Mouse (Mus musculus): ENCODE results near the gene Pcdh15. TPM values are rescaled to one million over a fixed set of nuclear protein-coding genes. Genes with fewer than 3 reads are reported as not detected.

Gene Pcdh15
- total and polyA plus RNA-seq, 3 experiments: not detected

- Histone ChIP-seq H3K27me3 (ENCODE audit: control insufficient read depth in 1 of 2, insufficient read depth in 2 of 2, low read length in 2 of 2) (no peaks in the 10 kb centered on the region), H3K79me2 (ENCODE audit: control insufficient read depth, insufficient read depth, low read length, poor library complexity) (no peaks in the 10 kb centered on the region), H3K27ac (ENCODE audit: control insufficient read depth, low read depth, low read length) (no peak overlapping the region), H3K9me3 (replicated peaks; ENCODE audit: insufficient read depth, low read length) (no peaks in the 10 kb centered on the region), H3K4me3 (ENCODE audit: control insufficient read depth in 1 of 2, insufficient read depth in 1 of 2, low read depth in 2 of 2, low read length in 2 of 2) (no peak overlapping the region), H3K4me1 (ENCODE audit: control insufficient read depth in 1 of 2, insufficient read depth in 2 of 2, low read length in 2 of 2) (no peaks in the 10 kb centered on the region), H3K36me3 (ENCODE audit: control insufficient read depth in 1 of 2, insufficient read depth in 2 of 2, low read length in 2 of 2) (no peaks in the 10 kb centered on the region), H3K9ac (ENCODE audit: control insufficient read depth, low read depth, low read length, poor library complexity, severe bottlenecking) (no peak overlapping the region)
- DNase-seq (ENCODE audit: low read depth, low spot score): no peak
- TF ChIP-seq NELFE (IDR thresholded peaks at IDR 0.05; ENCODE audit: low read depth, low read length): no peak
- no peak for TF ChIP-seq ZMIZ1 (IDR thresholded peaks at IDR 0.05; ENCODE audit: low read depth, low read length)
- TF ChIP-seq E2F4 (IDR thresholded peaks at IDR 0.05; ENCODE audit: borderline replicate concordance, low read depth, low read length): no peak
- TF ChIP-seq TAL1 (IDR thresholded peaks at IDR 0.05; ENCODE audit: low read length): no peak
- no peak for TF ChIP-seq MXI1 (IDR thresholded peaks at IDR 0.05; ENCODE audit: low read depth, low read length)
- no peak for TF ChIP-seq BHLHE40 (IDR thresholded peaks at IDR 0.05; ENCODE audit: borderline replicate concordance, low read depth, low read length)
- TF ChIP-seq MYC (IDR thresholded peaks at IDR 0.05; ENCODE audit: low read depth, low read length): no peak
- TF ChIP-seq KAT2A (conservative IDR thresholded peaks at IDR 0.05; ENCODE audit: low read depth, low read length): no peak
- TF ChIP-seq POLR2A (IDR thresholded peaks at IDR 0.05; ENCODE audit: control insufficient read depth in 1 of 2, insufficient read depth in 1 of 2, low read depth in 1 of 2, low read length in 2 of 2, poor library complexity in 1 of 2): no peak
- TF ChIP-seq GABPA (IDR thresholded peaks at IDR 0.05; ENCODE audit: low read depth, low read length): no peak
- no peak for TF ChIP-seq CHD1 (IDR thresholded peaks at IDR 0.05; ENCODE audit: low read depth, low read length)
- TF ChIP-seq NRF1 (IDR thresholded peaks at IDR 0.05; ENCODE audit: insufficient read depth, low read depth, low read length, poor library complexity, severe bottlenecking): no peak
- TF ChIP-seq RCOR1 (IDR thresholded peaks at IDR 0.05; ENCODE audit: low read depth, low read length): no peak
- no peak for TF ChIP-seq UBTF (IDR thresholded peaks at IDR 0.05; ENCODE audit: borderline replicate concordance, insufficient read depth, low read depth, low read length)
- no peak for TF ChIP-seq POLR2AphosphoS5 (IDR thresholded peaks at IDR 0.05; ENCODE audit: borderline replicate concordance, low read depth, low read length)
- TF ChIP-seq EP300 (IDR thresholded peaks at IDR 0.05; ENCODE audit: low read depth in 1 of 2, low read length in 2 of 2): no peak
- no peak for TF ChIP-seq GATA1 (IDR thresholded peaks at IDR 0.05; ENCODE audit: low read depth, low read length)
- TF ChIP-seq CHD2 (IDR thresholded peaks at IDR 0.05; ENCODE audit: low read length): no peak
- TF ChIP-seq TCF12 (IDR thresholded peaks at IDR 0.05; ENCODE audit: low read depth, low read length): no peak
- no peak for TF ChIP-seq HCFC1 (IDR thresholded peaks at IDR 0.05; ENCODE audit: low read depth, low read length)
These were observed 1527.5 kb downstream of the Pcdh15 start for GRCm38 (mm10) chr10:74626596-74626995.

- Histone ChIP-seq H3K4me3 (ENCODE audit: control insufficient read depth in 1 of 2, insufficient read depth in 1 of 2, low read depth in 2 of 2, low read length in 2 of 2) (no peak overlapping the region), H3K27me3 (ENCODE audit: control insufficient read depth in 1 of 2, insufficient read depth in 2 of 2, low read length in 2 of 2) (no peaks in the 10 kb centered on the region), H3K79me2 (ENCODE audit: control insufficient read depth, insufficient read depth, low read length, poor library complexity) (no peaks in the 10 kb centered on the region), H3K27ac (ENCODE audit: control insufficient read depth, low read depth, low read length) (no peak overlapping the region), H3K36me3 (ENCODE audit: control insufficient read depth in 1 of 2, insufficient read depth in 2 of 2, low read length in 2 of 2) (no peaks in the 10 kb centered on the region), H3K9ac (ENCODE audit: control insufficient read depth, low read depth, low read length, poor library complexity, severe bottlenecking) (no peak overlapping the region), H3K4me1 (ENCODE audit: control insufficient read depth in 1 of 2, insufficient read depth in 2 of 2, low read length in 2 of 2) (no peaks in the 10 kb centered on the region), H3K9me3 (replicated peaks; ENCODE audit: insufficient read depth, low read length) (no peaks in the 10 kb centered on the region)
- DNase-seq (ENCODE audit: low read depth, low spot score): no peak
- TF ChIP-seq TCF12 (IDR thresholded peaks at IDR 0.05; ENCODE audit: low read depth, low read length) (no peak), BHLHE40 (IDR thresholded peaks at IDR 0.05; ENCODE audit: borderline replicate concordance, low read depth, low read length) (no peak), ZNF384 (IDR thresholded peaks at IDR 0.05; ENCODE audit: low read depth, low read length) (no peak), POLR2A (IDR thresholded peaks at IDR 0.05; ENCODE audit: control insufficient read depth in 1 of 2, insufficient read depth in 1 of 2, low read depth in 1 of 2, low read length in 2 of 2, poor library complexity in 1 of 2) (no peak), KAT2A (conservative IDR thresholded peaks at IDR 0.05; ENCODE audit: low read depth, low read length) (no peak), ZMIZ1 (IDR thresholded peaks at IDR 0.05; ENCODE audit: low read depth, low read length) (no peak), POLR2AphosphoS5 (IDR thresholded peaks at IDR 0.05; ENCODE audit: borderline replicate concordance, low read depth, low read length) (no peak), GABPA (IDR thresholded peaks at IDR 0.05; ENCODE audit: low read depth, low read length) (no peak), MYB (IDR thresholded peaks at IDR 0.05; ENCODE audit: low read depth, low read length) (no peak), ELF1 (IDR thresholded peaks at IDR 0.05; ENCODE audit: low read depth, low read length) (no peak), SMC3 (IDR thresholded peaks at IDR 0.05; ENCODE audit: low read depth, low read length) (no peak), GATA1 (IDR thresholded peaks at IDR 0.05; ENCODE audit: low read depth, low read length) (no peak), ETS1 (IDR thresholded peaks at IDR 0.05; ENCODE audit: low read depth, low read length) (no peak), HCFC1 (IDR thresholded peaks at IDR 0.05; ENCODE audit: low read depth, low read length) (no peak)
These were observed 1532.2 kb downstream of the Pcdh15 start for GRCm38 (mm10) chr10:74631314-74631713.

Data from MEL (cell line).